In genomic region chr1:155564741-155565140, GRCm38 (mm10) we compare ENCODE assay signal across 9 mouse cellular contexts. TPM values are rescaled to one million over a fixed set of nuclear protein-coding genes. Genes with fewer than 3 reads are reported as not detected.
DNase-seq lines count a peak whose midpoint lies in the region; ATAC-seq and TF ChIP-seq lines count a peak whose summit lies in the region.
"Had no signal": no experiment of that assay in that cellular context is flagged by ENCODE, and none has a peak within 500 bp of the region (broad histone marks: within the 10 kb centered on the region; RNA-seq: fewer than 3 reads in every experiment).

No protein-coding gene starts in this region.

- TF ChIP-seq CTCF in heart, adult 2 months (IDR thresholded peaks at IDR 0.05), result peak; percentile 81

- WGBS in heart, adult 2 months, result 22% methylated on average over 3 of the region's 3 CpGs
- 35% methylated on average over 3 of the region's 3 CpGs for WGBS in neural tube, embryonic 11.5 days

- no peaks in the 10 kb centered on the region for H3K79me2 ChIP-seq in heart, adult 2 months (replicated peaks; ENCODE audit: control insufficient read depth, insufficient read depth, low read length)

- H3K4me3 ChIP-seq in heart, adult 2 months, result no peak overlapping the region
- no peak overlapping the region for H3K4me3 ChIP-seq in neural tube, embryonic 11.5 days (ENCODE audit: low read depth, low read length)
- H3K4me3 ChIP-seq: megakaryocyte, embryonic 14.5 days had no signal

- H3K27me3 ChIP-seq in heart, adult 2 months (ENCODE audit: control insufficient read depth, insufficient read depth, low read length), result no peaks in the 10 kb centered on the region
- no peaks in the 10 kb centered on the region for H3K27me3 ChIP-seq in neural tube, embryonic 11.5 days (ENCODE audit: control insufficient read depth, insufficient read depth, low read length)
- H3K27me3 ChIP-seq: megakaryocyte, embryonic 14.5 days had no signal

- no peak overlapping the region for H3K4me2 ChIP-seq in neural tube, embryonic 11.5 days (ENCODE audit: low read depth)

- TF ChIP-seq POLR2A in heart, adult 2 months (IDR thresholded peaks at IDR 0.05; ENCODE audit: insufficient read depth, low read depth, low read length), result no peak

- ATAC-seq in erythroid progenitor cell, adult 5-6 weeks (replicated peaks; ENCODE audit: low FRiP score, poor library complexity, severe bottlenecking), result peak; percentile 72; the same call in 1 of the 2 replicates
- ATAC-seq in neural tube, embryonic 11.5 days (ENCODE audit: insufficient read depth, low FRiP score, low TSS enrichment), result no peak

- H3K36me3 ChIP-seq in heart, adult 2 months (ENCODE audit: control insufficient read depth, insufficient read depth, low read length), result no peaks in the 10 kb centered on the region
- H3K36me3 ChIP-seq in neural tube, embryonic 11.5 days (ENCODE audit: control insufficient read depth, insufficient read depth, low read length), result peaks cover 3% of the 10 kb centered on the region

- no peaks in the 10 kb centered on the region; the same call in 1 of the 2 replicates for H3K4me1 ChIP-seq in heart, adult 2 months (ENCODE audit: control insufficient read depth, insufficient read depth, low read length)
- H3K4me1 ChIP-seq in neural tube, embryonic 11.5 days (ENCODE audit: control insufficient read depth, insufficient read depth, low read length), result no peaks in the 10 kb centered on the region

- TF ChIP-seq EP300 in heart, adult 2 months (IDR thresholded peaks at IDR 0.05; ENCODE audit: insufficient read depth, low read depth, low read length), result no peak

- H3K9me3 ChIP-seq in neural tube, embryonic 11.5 days (ENCODE audit: control insufficient read depth, low read length), result no peaks in the 10 kb centered on the region

- H3K27ac ChIP-seq in heart, adult 2 months, result no peak overlapping the region
- no peak overlapping the region for H3K27ac ChIP-seq in neural tube, embryonic 11.5 days (ENCODE audit: low read depth, low read length)

- no peak overlapping the region for H3K9ac ChIP-seq in heart, adult 2 months (ENCODE audit: low read depth, low read length)
- no peak overlapping the region for H3K9ac ChIP-seq in neural tube, embryonic 11.5 days (ENCODE audit: low read length)

- intact Hi-C loops in heart, adult 2 months (cut with DNase I), result no loop called here

- no peak for DNase-seq in heart, adult 2 months
- no peak for DNase-seq in heart, adult 9 months (ENCODE audit: low spot score in 2 of 2)
- peak; percentile 28 for DNase-seq in right cerebral cortex, adult 18-20 months
- DNase-seq in right cerebral cortex, postnatal 10 days (ENCODE audit: low spot score in 2 of 2), result no peak
- peak; percentile 81 for DNase-seq in adipocyte (ENCODE audit: low spot score)
- DNase-seq in neural tube, embryonic 11.5 days (ENCODE audit: low spot score), result peak; percentile 60
- no peak for DNase-seq in frontal cortex, postnatal 10 days (ENCODE audit: low spot score in 2 of 2)

RNA-seq across cellular contexts. Expression of gene Acbd6, which starts 6.8 kb away (rescaled TPM):
- 10 to 100 TPM; 57.1 to 63.6 TPM for total RNA-seq in heart, adult 2 months (2021)
- 28.3 and 55.7 TPM in 2 replicates for polyA plus RNA-seq in heart, adult 2 months (2012; rRNA removed)
- total RNA-seq in erythroid progenitor cell, adult 5-6 weeks (2015; ENCODE audit: low replicate concordance), result 17.7 and 25.2 TPM in 2 replicates
- 0.30 and 21.3 TPM in 2 replicates for total RNA-seq in erythroid progenitor cell, adult 5-6 weeks (2017; ENCODE audit: low replicate concordance)
- 72.3 and 82.6 TPM in 2 replicates for polyA plus RNA-seq in neural tube, embryonic 11.5 days (2014; fragmentation: Nextera tagmentation; extraction: Ambion mirVana)

Comparison
In these comparisons a context has a peak if more than half of its experiments do, and no peak if none do; other contexts are left out.
1. DNase-seq: peak in right cerebral cortex, adult 18-20 months (single experiment), adipocyte (single experiment) and neural tube, embryonic 11.5 days (single experiment); none in heart, adult 2 months (0 of 2), heart, adult 9 months (0 of 2), right cerebral cortex, postnatal 10 days (0 of 2) and frontal cortex, postnatal 10 days (0 of 2).